Mouse (Mus musculus) lung, embryonic 15.5 days (tissue): Measurements from ENCODE around the gene Letm1. TPM values are rescaled to one million over a fixed set of nuclear protein-coding genes. Genes with fewer than 3 reads are reported as not detected.

Experiments
- ATAC-seq: fragments of 200-750 bp; cut with Nextera tagmentation; 2 replicates; pipeline ENCODE4 v1.8.0; 2017; ENCODE audit warnings: moderate number of reproducible peaks, borderline replicate concordance; ENCODE audit not compliant: low FRiP score, low TSS enrichment; ENCODE audit errors: extremely low read depth
- H3K27ac ChIP-seq: fragments of 300-500 bp; sonication (generic); 2 replicates; pipeline ENCODE4 v1.5.1; 2015; ENCODE audit warnings: moderate library complexity, mild to moderate bottlenecking, inconsistent platforms
- H3K27me3 ChIP-seq: fragments of 300-500 bp; sonication (generic); 2 replicates; pipeline ENCODE4 v1.6.1; 2015; ENCODE audit warnings: inconsistent platforms
- H3K36me3 ChIP-seq: fragments of 300-500 bp; sonication (generic); 2 replicates; pipeline ENCODE4 v1.6.1; 2015; ENCODE audit warnings: inconsistent platforms
- H3K4me1 ChIP-seq: fragments of 300-500 bp; sonication (generic); 2 replicates; pipeline ENCODE4 v1.6.1; 2015; ENCODE audit warnings: inconsistent platforms
- H3K4me2 ChIP-seq: fragments of 300-500 bp; sonication (generic); 2 replicates; pipeline ENCODE4 v1.6.1; 2015; ENCODE audit warnings: inconsistent platforms, mild to moderate bottlenecking, moderate library complexity
- H3K4me3 ChIP-seq: fragments of 300-500 bp; sonication (generic); 2 replicates; pipeline ENCODE4 v1.5.1; 2015; ENCODE audit warnings: mild to moderate bottlenecking, inconsistent platforms
- H3K9ac ChIP-seq: fragments of 300-500 bp; sonication (generic); 2 replicates; pipeline ENCODE4 v1.6.1; 2015; ENCODE audit warnings: inconsistent platforms
- H3K9me3 ChIP-seq: fragments of 300-500 bp; sonication (generic); 2 replicates; pipeline ENCODE4 v1.6.1; 2016; ENCODE audit warnings: inconsistent platforms
- WGBS: fragments of 180-500 bp; shearing (Covaris S2); methylation state at CpG from one replicate; pipeline ENCODE4 v1.1.7; 2015; 5-methylcytosine and 5-hydroxymethylcytosine counted together
- polyA plus RNA-seq: library from polyadenylated mRNA; unstranded; fragments of >200 nt; fragmentation: Nextera tagmentation; extraction: Ambion mirVana; gene quantifications from 2 replicates; pipeline ENCODE4 v1.2.1, GENCODE M21; 2015

Gene Letm1
- polyA plus RNA-seq, 1 experiment from 2014 or later = 47.1 TPM

GRCm38 (mm10) chr5:33818104-33818503 lies 35.5 kb upstream of the Letm1 start:
- H3K4me3 ChIP-seq = no peak overlapping the region
- peaks cover 32% of the 10 kb centered on the region for H3K4me1 ChIP-seq
- no peaks in the 10 kb centered on the region for H3K9me3 ChIP-seq
- H3K4me2 ChIP-seq = no peak overlapping the region
- WGBS = 20% methylated on average over 5 of the region's 5 CpGs
- no peak overlapping the region for H3K27ac ChIP-seq
- H3K36me3 ChIP-seq = no peaks in the 10 kb centered on the region
- no peak for ATAC-seq
- no peak overlapping the region for H3K9ac ChIP-seq
- no peaks in the 10 kb centered on the region for H3K27me3 ChIP-seq

DNA sequence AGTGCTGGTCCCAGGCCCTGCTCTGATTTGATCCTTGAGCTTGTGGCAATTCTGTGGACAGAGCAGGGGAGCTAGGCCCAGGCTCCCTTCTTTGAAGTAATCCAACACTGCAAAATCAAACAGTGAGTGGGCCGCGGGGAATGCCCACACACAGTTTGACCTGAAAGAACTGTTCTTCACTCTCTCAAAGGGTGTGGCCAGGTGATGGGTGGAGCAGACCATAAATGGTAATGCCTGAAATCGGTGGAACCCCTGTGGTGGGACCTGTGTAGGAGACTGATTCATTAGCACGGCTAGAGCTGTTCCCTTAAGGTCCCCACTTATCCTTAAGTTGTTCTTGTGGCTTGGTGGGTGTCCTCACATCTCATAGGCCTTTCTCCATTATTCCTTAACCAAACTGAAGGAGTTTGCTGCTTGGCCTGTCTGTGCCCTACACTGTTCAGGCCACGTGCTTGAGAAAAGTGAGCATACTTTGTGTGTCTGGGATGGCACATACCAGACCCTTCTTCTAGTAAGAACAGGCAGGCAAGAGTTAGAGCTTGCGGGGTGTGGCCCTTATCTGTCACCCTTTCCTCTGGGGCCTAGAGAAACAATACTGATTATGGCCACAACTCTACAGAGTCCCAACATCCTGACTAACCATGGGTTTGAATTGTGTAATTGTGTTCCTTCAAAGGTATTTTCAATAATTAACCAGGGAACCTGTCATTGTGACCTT lies 33.5 kb upstream of the Letm1 start:
- no peak for ATAC-seq
- WGBS = 59% methylated on average over 6 of the region's 6 CpGs
- H3K27ac ChIP-seq = no peak overlapping the region
- H3K4me1 ChIP-seq = peaks cover 21% of the 10 kb centered on the region
- H3K9ac ChIP-seq = no peak overlapping the region
- no peak overlapping the region for H3K4me3 ChIP-seq
- H3K27me3 ChIP-seq = no peaks in the 10 kb centered on the region
- no peaks in the 10 kb centered on the region for H3K36me3 ChIP-seq
- H3K9me3 ChIP-seq = no peaks in the 10 kb centered on the region
- no peak overlapping the region for H3K4me2 ChIP-seq

DNA sequence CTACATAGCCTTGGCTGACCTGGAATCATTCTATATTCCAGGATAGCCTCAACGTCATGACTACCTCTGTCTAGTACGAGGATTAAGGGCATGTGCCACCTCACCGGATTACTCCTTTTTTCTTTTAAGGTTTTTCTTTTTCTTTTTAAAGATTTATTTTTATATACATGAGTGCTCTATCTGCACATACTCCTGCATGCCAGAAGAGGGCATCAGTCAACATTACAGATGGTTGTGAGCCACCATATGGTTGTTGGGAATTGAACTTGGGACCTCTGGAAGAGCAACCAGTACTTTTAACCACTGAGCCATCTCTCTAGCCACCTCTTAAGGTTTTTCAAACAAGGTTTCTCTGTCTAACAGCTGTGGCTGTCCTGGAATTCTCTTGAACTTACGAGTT lies 28.9 kb upstream of the Letm1 start:
- no peak overlapping the region for H3K27ac ChIP-seq
- H3K9me3 ChIP-seq = no peaks in the 10 kb centered on the region
- no peak overlapping the region for H3K4me2 ChIP-seq
- H3K4me1 ChIP-seq = 0 out of 2 replicates have a peak, but pooled peaks cover 3% of the 10 kb centered on the region
- no peaks in the 10 kb centered on the region for H3K27me3 ChIP-seq
- H3K36me3 ChIP-seq = no peaks in the 10 kb centered on the region
- no peak overlapping the region for H3K9ac ChIP-seq
- 84% methylated on average over 4 of the region's 4 CpGs for WGBS
- ATAC-seq = no peak
- H3K4me3 ChIP-seq = no peak overlapping the region

DNA sequence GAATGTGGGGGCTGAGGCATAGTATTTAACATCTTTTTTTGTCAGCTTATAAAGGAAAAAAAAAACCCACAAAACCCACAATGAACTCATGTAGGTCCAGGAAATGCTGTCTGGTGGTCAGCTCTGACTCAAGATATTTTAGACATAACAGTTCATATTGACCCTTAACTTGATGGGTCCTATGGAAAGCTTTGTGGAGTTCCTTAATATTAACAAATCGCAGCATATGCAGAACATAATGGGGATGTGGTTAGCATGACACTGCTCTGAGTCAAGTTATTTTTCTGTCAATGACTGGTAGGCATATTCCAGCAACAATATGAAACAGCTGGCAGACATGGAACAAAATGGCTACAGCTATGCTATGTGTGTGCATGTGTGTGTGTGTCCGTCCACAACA lies 20.7 kb upstream of the Letm1 start:
- H3K4me3 ChIP-seq = no peak overlapping the region
- no peak overlapping the region for H3K27ac ChIP-seq
- no peaks in the 10 kb centered on the region for H3K4me1 ChIP-seq
- no peaks in the 10 kb centered on the region for H3K27me3 ChIP-seq
- H3K9me3 ChIP-seq = peaks cover 2% of the 10 kb centered on the region; the same call in 1 of the 2 replicates
- WGBS = 68% methylated on average over 2 of the region's 2 CpGs
- no peak overlapping the region for H3K9ac ChIP-seq
- no peaks in the 10 kb centered on the region for H3K36me3 ChIP-seq
- no peak for ATAC-seq
- no peak overlapping the region for H3K4me2 ChIP-seq

DNA sequence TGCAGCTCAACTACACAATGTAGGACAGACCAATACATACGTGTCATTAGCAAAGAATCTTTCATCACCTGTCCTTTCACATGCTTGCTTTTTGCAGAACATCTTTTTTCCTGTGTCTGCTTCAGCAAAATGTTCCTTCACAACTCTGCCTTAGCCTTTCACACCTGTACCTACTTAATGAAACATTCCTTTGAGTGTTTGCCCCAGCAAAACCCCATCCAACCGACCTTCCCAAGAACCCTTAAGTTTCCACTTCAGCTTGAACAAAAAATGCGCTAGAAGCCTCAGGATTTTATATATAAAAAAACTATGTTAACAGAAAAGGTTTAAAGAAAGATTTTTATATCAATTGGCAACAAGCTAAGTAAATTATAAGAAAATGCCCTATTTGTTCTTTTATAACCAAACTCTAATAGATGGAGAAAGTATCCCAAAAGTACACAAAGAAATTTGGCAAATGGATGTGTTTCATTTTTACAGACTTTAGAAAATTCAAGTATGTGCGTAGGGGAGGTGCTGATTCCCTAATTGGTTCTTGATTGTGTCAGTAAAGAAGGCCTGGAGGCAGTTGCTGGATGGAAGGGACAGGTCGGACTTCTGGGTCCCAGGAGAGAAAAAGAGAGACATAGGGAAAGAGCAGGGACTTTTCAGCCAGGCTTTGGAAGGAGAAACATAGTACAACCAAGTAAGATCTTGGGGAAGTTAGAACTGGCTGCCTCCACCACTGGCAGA lies 9.5 kb upstream of the Letm1 start:
- no peak; the same call in 1 of the 2 replicates for ATAC-seq

DNA sequence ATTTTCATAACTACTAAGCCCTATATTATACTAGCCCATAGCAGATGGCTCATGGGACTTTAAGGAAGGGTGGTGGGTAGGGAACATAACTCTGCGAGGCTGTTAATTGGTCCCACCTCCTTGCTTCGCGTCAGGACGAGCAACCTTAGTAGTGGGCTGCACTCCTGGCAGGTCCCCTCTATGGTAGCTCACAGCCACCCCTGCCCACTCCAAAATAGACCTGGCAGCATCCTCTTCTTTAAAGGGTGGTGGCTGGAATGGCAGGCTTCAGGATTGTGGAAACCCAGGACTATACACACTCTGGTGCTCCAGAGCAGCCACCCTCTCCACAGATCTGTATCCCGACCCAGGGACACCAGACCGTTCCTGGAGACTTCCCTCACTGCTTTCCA lies 378 bp upstream of the Letm1 start:
- H3K4me3 ChIP-seq = peak overlapping the region; percentile 77
- 5% methylated on average over 6 of the region's 6 CpGs for WGBS
- H3K9me3 ChIP-seq = no peaks in the 10 kb centered on the region
- no peaks in the 10 kb centered on the region for H3K27me3 ChIP-seq
- ATAC-seq = peak; percentile 68; the same call in 1 of the 2 replicates
- peaks cover 15% of the 10 kb centered on the region for H3K4me1 ChIP-seq
- H3K9ac ChIP-seq = peak overlapping the region; percentile 71
- H3K36me3 ChIP-seq = no peaks in the 10 kb centered on the region
- H3K4me2 ChIP-seq = peak overlapping the region; percentile 76
- H3K27ac ChIP-seq = peak overlapping the region; percentile 11; the same call in 1 of the 2 replicates

More for the DNA sequence above, 9.5 kb upstream of the Letm1 start:
- no peaks in the 10 kb centered on the region for H3K9me3 ChIP-seq
- WGBS = 48% methylated on average over 5 of the region's 5 CpGs
- H3K9ac ChIP-seq = no peak overlapping the region
- H3K4me1 ChIP-seq = 0 out of 2 replicates have a peak, but pooled peaks cover 5% of the 10 kb centered on the region
- H3K36me3 ChIP-seq = no peaks in the 10 kb centered on the region
- no peak overlapping the region for H3K4me2 ChIP-seq
- H3K27ac ChIP-seq = peak overlapping the region; percentile 82
- H3K4me3 ChIP-seq = no peak overlapping the region
- H3K27me3 ChIP-seq = no peaks in the 10 kb centered on the region

DNA sequence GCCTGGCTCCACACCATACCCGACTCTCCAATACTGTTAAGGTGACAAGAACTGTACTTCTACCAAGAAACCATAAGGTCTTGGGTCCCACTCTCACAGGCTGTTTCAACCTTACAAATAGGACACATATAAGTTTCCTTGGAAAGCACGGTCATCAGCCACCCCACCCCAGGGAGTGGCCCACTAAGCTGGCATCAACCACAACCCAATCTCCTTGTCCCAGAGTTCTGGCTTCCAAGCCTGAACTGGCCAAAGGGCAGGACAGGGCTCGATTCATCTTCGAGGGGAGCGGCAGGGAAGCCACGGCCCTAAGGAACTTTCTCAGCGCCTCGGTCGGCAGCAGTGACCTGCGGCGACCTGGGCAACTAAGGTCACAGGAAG lies 663 bp downstream of the Letm1 start:
- H3K4me1 ChIP-seq = peaks cover 15% of the 10 kb centered on the region
- H3K36me3 ChIP-seq = peaks cover 10% of the 10 kb centered on the region
- H3K4me3 ChIP-seq = peak overlapping the region; percentile 77
- 3% methylated on average over 11 of the region's 11 CpGs for WGBS
- H3K4me2 ChIP-seq = peak overlapping the region; percentile 76
- H3K9me3 ChIP-seq = no peaks in the 10 kb centered on the region
- H3K27ac ChIP-seq = peak overlapping the region; percentile 81
- ATAC-seq = no peak
- no peaks in the 10 kb centered on the region for H3K27me3 ChIP-seq
- H3K9ac ChIP-seq = peak overlapping the region; percentile 71

DNA sequence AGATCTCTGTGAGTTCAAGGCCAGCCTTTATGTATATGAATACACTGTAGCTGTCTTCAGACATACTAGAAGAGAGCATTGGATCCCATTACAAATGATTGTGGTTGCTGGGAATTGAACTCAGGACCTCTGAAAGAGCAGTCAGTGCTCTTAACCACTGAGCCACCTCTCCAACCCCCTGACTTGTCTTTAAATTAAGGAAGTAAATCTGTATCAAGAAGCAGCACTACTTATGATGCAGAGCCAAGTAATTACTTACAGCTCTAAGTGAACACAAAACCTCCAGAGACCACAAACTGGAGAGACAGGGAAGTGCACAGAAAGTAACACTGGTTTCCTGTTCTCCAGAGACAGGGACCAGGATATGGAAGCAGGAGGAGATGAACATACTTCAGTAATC lies 5.4 kb downstream of the Letm1 start:
- Histone ChIP-seq H3K4me3 (no peak overlapping the region), H3K9me3 (no peaks in the 10 kb centered on the region), H3K36me3 (peaks cover 23% of the 10 kb centered on the region), H3K9ac (no peak overlapping the region), H3K27me3 (no peaks in the 10 kb centered on the region), H3K4me2 (no peak overlapping the region), H3K27ac (no peak overlapping the region), H3K4me1 (peaks cover 9% of the 10 kb centered on the region)
- ATAC-seq = no peak

DNA sequence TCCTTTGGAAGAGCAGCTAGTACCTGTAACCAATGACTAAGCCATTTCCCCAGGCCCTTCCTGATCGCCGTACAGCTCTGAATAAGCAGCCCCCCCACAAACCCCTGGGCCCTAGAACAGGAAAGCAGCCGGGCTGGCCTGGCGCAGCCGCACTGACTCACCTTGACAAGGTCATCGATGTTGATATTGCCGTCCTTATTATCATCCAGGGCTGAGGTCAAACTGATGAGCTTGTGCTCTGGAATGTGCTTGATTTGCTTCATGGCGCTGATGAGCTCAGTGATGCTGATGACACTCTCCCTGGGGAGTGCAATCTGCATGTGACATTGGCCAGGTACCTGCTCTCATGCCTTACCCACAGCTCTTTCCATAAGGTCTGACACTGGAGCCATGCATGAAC lies 39.1 kb downstream of the Letm1 start:
- Histone ChIP-seq H3K4me2 (no peak overlapping the region), H3K27me3 (no peaks in the 10 kb centered on the region), H3K9ac (no peak overlapping the region), H3K9me3 (no peaks in the 10 kb centered on the region), H3K27ac (no peak overlapping the region), H3K4me1 (no peaks in the 10 kb centered on the region), H3K4me3 (no peak overlapping the region), H3K36me3 (peaks cover 73% of the 10 kb centered on the region)
- 87% methylated on average over 8 of the region's 8 CpGs for WGBS
- no peak for ATAC-seq

GRCm38 (mm10) chr5:33740548-33740947 lies 42.1 kb downstream of the Letm1 start:
- WGBS = 92% methylated on average over 4 of the region's 4 CpGs

GRCm38 (mm10) chr5:33738341-33738740 lies 44.3 kb downstream of the Letm1 start:
- Histone ChIP-seq H3K27me3 (no peaks in the 10 kb centered on the region), H3K4me3 (no peak overlapping the region), H3K27ac (peak overlapping the region; percentile 10; the same call in 1 of the 2 replicates), H3K4me1 (no peaks in the 10 kb centered on the region), H3K9me3 (no peaks in the 10 kb centered on the region), H3K4me2 (no peak overlapping the region), H3K9ac (no peak overlapping the region), H3K36me3 (peaks cover 54% of the 10 kb centered on the region)
- no peak for ATAC-seq

More at GRCm38 (mm10) chr5:33740548-33740947, 42.1 kb downstream of the Letm1 start:
- Histone ChIP-seq H3K4me3 (no peak overlapping the region), H3K36me3 (peaks cover 51% of the 10 kb centered on the region), H3K27ac (no peak overlapping the region), H3K9me3 (no peaks in the 10 kb centered on the region), H3K4me2 (no peak overlapping the region), H3K27me3 (no peaks in the 10 kb centered on the region), H3K4me1 (no peaks in the 10 kb centered on the region), H3K9ac (no peak overlapping the region)
- no peak for ATAC-seq

DNA sequence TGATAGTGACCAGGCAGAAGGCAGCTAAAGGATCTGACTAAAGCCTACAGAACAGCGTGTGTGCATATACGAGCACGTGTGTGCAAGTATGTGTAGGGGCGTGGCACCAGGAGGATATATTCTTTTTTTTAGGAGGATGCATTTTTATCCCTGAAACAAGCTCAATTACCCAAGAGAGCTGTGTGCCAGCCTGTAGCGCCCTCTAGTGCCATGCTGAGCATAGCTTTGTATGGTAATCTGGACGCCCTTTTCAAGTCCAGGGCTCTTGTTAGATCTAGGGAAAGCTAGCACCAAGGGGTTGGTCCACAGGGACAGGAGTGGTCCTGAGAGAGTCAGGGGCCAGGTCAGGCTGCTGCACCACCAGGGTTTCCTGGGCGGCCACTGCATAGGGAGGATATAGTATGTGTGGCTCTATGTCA lies 44.7 kb downstream of the Letm1 start:
- Histone ChIP-seq H3K9me3 (no peaks in the 10 kb centered on the region), H3K27me3 (no peaks in the 10 kb centered on the region), H3K27ac (peak overlapping the region; percentile 10; the same call in 1 of the 2 replicates), H3K4me1 (no peaks in the 10 kb centered on the region), H3K36me3 (peaks cover 54% of the 10 kb centered on the region), H3K4me3 (no peak overlapping the region), H3K9ac (no peak overlapping the region), H3K4me2 (no peak overlapping the region)
- ATAC-seq = peak; percentile 36; the same call in 1 of the 2 replicates
- WGBS = 15% methylated on average over 7 of the region's 7 CpGs
